Mouse (Mus musculus): ENCODE data around the gene Kremen2. TPM values are rescaled to one million over a fixed set of nuclear protein-coding genes. Genes with fewer than 3 reads are reported as not detected.
A peak's percentile ranks its signal among the peaks of the same experiment; 100 is the strongest.

Kremen2 gene
- 0.88 TPM for polyA plus RNA-seq (2012; fragmentation: generic; extraction: Trizol)

DNA sequence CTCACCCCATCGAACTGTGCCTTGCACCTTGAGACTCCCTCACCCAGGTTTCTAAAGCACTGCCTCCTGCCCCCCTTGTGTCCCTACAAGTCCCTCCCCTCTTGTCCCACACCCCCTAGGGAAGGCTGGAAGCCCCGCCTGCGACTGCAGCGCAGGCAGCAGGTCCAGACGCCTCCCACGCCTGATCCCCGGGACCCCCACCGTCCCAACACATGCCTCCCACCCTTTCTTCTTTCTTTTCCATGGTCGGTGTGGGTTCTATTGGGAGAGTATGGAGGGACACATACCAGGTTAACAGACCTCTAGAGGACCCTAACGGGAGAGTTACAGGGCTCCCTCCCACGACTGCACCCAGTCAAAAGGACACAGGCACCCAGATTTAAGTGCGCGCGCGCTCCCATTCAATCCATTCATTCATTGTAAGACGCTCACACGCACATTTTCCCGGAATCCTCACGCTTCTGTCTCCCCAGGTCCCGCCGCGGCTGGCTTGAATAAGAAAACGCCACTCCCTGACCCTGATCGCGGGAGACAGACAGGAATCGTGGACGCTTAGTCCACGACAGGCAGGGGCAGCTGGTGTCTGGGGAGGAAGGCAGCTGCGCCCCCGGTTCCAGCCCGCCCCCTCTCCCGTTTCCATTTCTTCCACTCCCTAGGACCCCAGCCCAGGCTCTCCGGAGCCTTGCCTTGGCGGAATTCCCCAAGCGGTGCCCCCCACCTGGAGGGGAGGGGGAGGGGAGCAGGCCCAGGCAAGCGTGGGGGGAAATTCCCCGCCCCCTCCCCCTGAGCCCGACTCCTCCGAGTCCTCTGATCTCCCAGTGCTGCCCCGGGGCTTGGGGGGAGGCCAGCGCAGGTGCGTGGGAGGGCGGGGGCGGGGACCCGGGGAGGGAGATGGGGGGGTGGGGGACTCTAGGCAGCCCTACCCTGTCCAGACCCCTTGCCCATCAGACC, at the start of gene Kremen2:
Gene Kremen2, minus strand, starts transcription at position 533 of the 951 bp plus-strand sequence.
- H3K4me3 ChIP-seq = no peak within 1 kb of the TSS

DNA sequence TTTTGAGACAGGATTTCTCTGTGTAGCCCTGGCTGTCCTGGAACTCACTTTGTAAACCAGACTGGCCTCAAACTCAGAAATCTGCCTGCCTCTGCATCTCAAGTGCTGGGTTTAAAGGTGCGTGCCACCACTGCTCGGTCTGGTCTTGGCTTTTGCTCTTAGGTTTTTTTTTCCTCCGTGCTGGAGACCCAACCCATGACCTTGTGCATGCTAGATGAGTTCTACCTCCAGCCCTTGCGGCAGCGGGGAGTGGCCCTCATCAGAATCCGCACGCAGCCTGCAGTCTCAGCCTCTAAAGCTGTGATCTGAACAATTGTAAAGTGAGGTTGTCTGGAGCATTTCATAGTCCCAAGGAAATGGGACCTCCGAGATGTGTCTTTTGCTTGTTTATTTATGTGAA, 49.7 kb upstream of the Kremen2 start:
- Histone ChIP-seq H3ac (ENCODE audit: control insufficient read depth, insufficient read length) (no peak overlapping the region), H3K4me3 (no peak overlapping the region), H3K36me3 (ENCODE audit: control insufficient read depth, insufficient read depth) (no peaks in the 10 kb centered on the region), H3K4me2 (ENCODE audit: low read depth) (no peak overlapping the region), H3K79me2 (ENCODE audit: control insufficient read depth, insufficient read depth) (no peaks in the 10 kb centered on the region), H3K27me3 (ENCODE audit: control insufficient read depth, insufficient read depth, insufficient read length) (no peaks in the 10 kb centered on the region)
- TF ChIP-seq MAX (IDR thresholded peaks at IDR 0.05; ENCODE audit: low read depth) (no peak), TCF3 (IDR thresholded peaks at IDR 0.05; ENCODE audit: insufficient read length, low read depth) (no peak), TCF12 (IDR thresholded peaks at IDR 0.05; ENCODE audit: insufficient read depth, poor library complexity, severe bottlenecking) (no peak), USF1 (IDR thresholded peaks at IDR 0.05; ENCODE audit: low read depth) (no peak), SRF (IDR thresholded peaks at IDR 0.05; ENCODE audit: control insufficient read depth, insufficient read length, low read depth) (no peak), CEBPB (IDR thresholded peaks at IDR 0.05; ENCODE audit: insufficient read depth, poor library complexity, severe bottlenecking) (no peak), REST (IDR thresholded peaks at IDR 0.05; ENCODE audit: insufficient read depth, insufficient read length) (no peak), MYOG (IDR thresholded peaks at IDR 0.05; ENCODE audit: control insufficient read depth in 1 of 3, insufficient read depth in 1 of 3, insufficient read length in 2 of 3, low read depth in 2 of 3) (no peak)

More for the DNA sequence above, at the start of gene Kremen2:
- Histone ChIP-seq H3K4me2 (ENCODE audit: low read depth) (peak within 1 kb of the TSS; percentile 51), H3ac (ENCODE audit: control insufficient read depth, insufficient read length) (no peak within 1 kb of the TSS), H3K79me2 (ENCODE audit: control insufficient read depth, insufficient read depth) (no peaks in the 10 kb centered on the region), H3K27me3 (ENCODE audit: control insufficient read depth, insufficient read depth, insufficient read length) (peaks cover 38% of the 10 kb centered on the region), H3K36me3 (ENCODE audit: control insufficient read depth, insufficient read depth) (no peaks in the 10 kb centered on the region)
- TF ChIP-seq MYOD1 (IDR thresholded peaks at IDR 0.05; ENCODE audit: control insufficient read depth in 1 of 3, insufficient read length in 2 of 3, low read depth in 2 of 3) (peak in 2 of 3 experiments; percentile 92 to 95), MAX (IDR thresholded peaks at IDR 0.05; ENCODE audit: low read depth) (no peak), REST (IDR thresholded peaks at IDR 0.05; ENCODE audit: insufficient read depth, insufficient read length) (no peak), USF1 (IDR thresholded peaks at IDR 0.05; ENCODE audit: low read depth) (no peak), SRF (IDR thresholded peaks at IDR 0.05; ENCODE audit: control insufficient read depth, insufficient read length, low read depth) (no peak), POLR2A (IDR thresholded peaks at IDR 0.05; ENCODE audit: insufficient read length, low read depth) (no peak), POLR2AphosphoS2 (IDR thresholded peaks at IDR 0.05; ENCODE audit: insufficient read length, low read depth) (no peak), TCF12 (IDR thresholded peaks at IDR 0.05; ENCODE audit: insufficient read depth, poor library complexity, severe bottlenecking) (no peak), E2F4 (IDR thresholded peaks at IDR 0.05; ENCODE audit: insufficient read depth) (no peak), MYOG (IDR thresholded peaks at IDR 0.05; ENCODE audit: control insufficient read depth in 1 of 3, insufficient read depth in 1 of 3, insufficient read length in 2 of 3, low read depth in 2 of 3) (peak in 2 of 3 experiments; percentile 63 to 74), CEBPB (IDR thresholded peaks at IDR 0.05; ENCODE audit: insufficient read depth, poor library complexity, severe bottlenecking) (no peak), TCF3 (IDR thresholded peaks at IDR 0.05; ENCODE audit: insufficient read length, low read depth) (peak; percentile 21)

- Histone ChIP-seq H3K36me3 (ENCODE audit: control insufficient read depth, insufficient read depth) (no peaks in the 10 kb centered on the region), H3K27me3 (ENCODE audit: control insufficient read depth, insufficient read depth, insufficient read length) (no peaks in the 10 kb centered on the region), H3ac (ENCODE audit: control insufficient read depth, insufficient read length) (no peak overlapping the region), H3K4me2 (ENCODE audit: low read depth) (no peak overlapping the region), H3K4me3 (no peak overlapping the region), H3K79me2 (ENCODE audit: control insufficient read depth, insufficient read depth) (no peaks in the 10 kb centered on the region)
- no peak for TF ChIP-seq E2F4 (IDR thresholded peaks at IDR 0.05; ENCODE audit: insufficient read depth)
- TF ChIP-seq MAX (IDR thresholded peaks at IDR 0.05; ENCODE audit: low read depth) = no peak
- no peak for TF ChIP-seq CEBPB (IDR thresholded peaks at IDR 0.05; ENCODE audit: insufficient read depth, poor library complexity, severe bottlenecking)
- no peak for TF ChIP-seq POLR2A (IDR thresholded peaks at IDR 0.05; ENCODE audit: insufficient read length, low read depth)
- no peak for TF ChIP-seq REST (IDR thresholded peaks at IDR 0.05; ENCODE audit: insufficient read depth, insufficient read length)
- TF ChIP-seq POLR2AphosphoS2 (IDR thresholded peaks at IDR 0.05; ENCODE audit: insufficient read length, low read depth) = no peak
- TF ChIP-seq USF1 (IDR thresholded peaks at IDR 0.05; ENCODE audit: low read depth) = no peak
- TF ChIP-seq MYOD1 (IDR thresholded peaks at IDR 0.05; ENCODE audit: control insufficient read depth in 1 of 3, insufficient read length in 2 of 3, low read depth in 2 of 3) = no peak
Observed at GRCm38 (mm10) chr17:23791079-23791357, 45.4 kb upstream of the Kremen2 start.

DNA sequence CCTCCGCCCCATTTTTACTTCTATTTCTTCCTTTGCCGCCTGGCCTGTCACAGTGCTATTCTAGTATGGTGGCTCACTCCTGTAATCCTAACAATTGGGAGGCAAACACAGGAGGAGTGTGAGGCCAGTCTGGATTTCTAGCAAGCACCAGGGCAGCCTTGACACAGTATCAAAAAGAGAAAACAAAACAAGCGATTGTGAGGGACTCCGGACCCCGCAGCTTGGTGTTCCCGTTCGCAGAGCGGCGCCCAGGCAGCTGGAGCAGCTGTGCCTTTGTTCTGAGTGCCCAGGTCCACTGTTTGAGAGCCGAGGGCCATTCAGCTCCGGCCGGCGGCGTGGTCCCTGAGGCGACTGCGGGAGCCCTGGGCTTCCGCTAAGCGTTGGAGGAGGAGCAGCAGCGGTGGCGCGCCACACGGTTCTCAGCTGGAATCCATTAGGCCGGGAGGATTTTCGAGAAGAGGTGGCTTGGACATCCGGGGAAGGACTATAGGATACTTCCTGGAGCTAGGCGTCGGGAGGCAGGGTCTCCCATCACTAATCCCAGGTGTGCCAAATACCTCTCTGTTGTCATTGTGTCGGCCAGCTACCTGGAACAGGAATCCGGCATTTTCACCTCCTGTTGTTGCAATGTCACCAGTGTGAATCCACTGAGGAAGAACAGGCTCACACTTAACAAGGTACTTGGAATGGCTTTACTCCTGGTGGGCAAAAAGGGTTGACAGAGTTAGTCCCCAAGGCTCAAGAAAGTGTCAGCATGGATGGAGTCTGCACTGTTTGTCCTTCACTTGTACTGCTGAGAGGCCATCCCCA, 44.8 kb upstream of the Kremen2 start, which contains the start of gene Srrm2:
Gene Srrm2, plus strand, starts transcription at position 264 of the 810 bp plus-strand sequence.
- no peak within 1 kb of the TSS for H3K4me3 ChIP-seq
- H3K36me3 ChIP-seq (ENCODE audit: control insufficient read depth, insufficient read depth) = no peaks in the 10 kb centered on the region
- no peak for TF ChIP-seq MYOG (IDR thresholded peaks at IDR 0.05; ENCODE audit: control insufficient read depth in 1 of 3, insufficient read depth in 1 of 3, insufficient read length in 2 of 3, low read depth in 2 of 3)
- TF ChIP-seq TCF3 (IDR thresholded peaks at IDR 0.05; ENCODE audit: insufficient read length, low read depth) = no peak
- TF ChIP-seq POLR2AphosphoS2 (IDR thresholded peaks at IDR 0.05; ENCODE audit: insufficient read length, low read depth) = no peak
- TF ChIP-seq MAX (IDR thresholded peaks at IDR 0.05; ENCODE audit: low read depth) = no peak
- TF ChIP-seq TCF12 (IDR thresholded peaks at IDR 0.05; ENCODE audit: insufficient read depth, poor library complexity, severe bottlenecking) = no peak
- no peak for TF ChIP-seq MYOD1 (IDR thresholded peaks at IDR 0.05; ENCODE audit: control insufficient read depth in 1 of 3, insufficient read length in 2 of 3, low read depth in 2 of 3)
- TF ChIP-seq POLR2A (IDR thresholded peaks at IDR 0.05; ENCODE audit: insufficient read length, low read depth) = no peak
- no peak for TF ChIP-seq CEBPB (IDR thresholded peaks at IDR 0.05; ENCODE audit: insufficient read depth, poor library complexity, severe bottlenecking)
- no peak for TF ChIP-seq E2F4 (IDR thresholded peaks at IDR 0.05; ENCODE audit: insufficient read depth)
- TF ChIP-seq USF1 (IDR thresholded peaks at IDR 0.05; ENCODE audit: low read depth) = no peak
- no peak for TF ChIP-seq REST (IDR thresholded peaks at IDR 0.05; ENCODE audit: insufficient read depth, insufficient read length)
- no peak for TF ChIP-seq SRF (IDR thresholded peaks at IDR 0.05; ENCODE audit: control insufficient read depth, insufficient read length, low read depth)
- H3K27me3 ChIP-seq (ENCODE audit: control insufficient read depth, insufficient read depth, insufficient read length) = no peaks in the 10 kb centered on the region
- no peak within 1 kb of the TSS for H3ac ChIP-seq (ENCODE audit: control insufficient read depth, insufficient read length)
- no peak within 1 kb of the TSS for H3K4me2 ChIP-seq (ENCODE audit: low read depth)
- H3K79me2 ChIP-seq (ENCODE audit: control insufficient read depth, insufficient read depth) = no peaks in the 10 kb centered on the region
